Mouse (Mus musculus) embryonic fibroblast, embryonic 13.5 days (primary cell): Measurements from ENCODE around the gene 1700037C18Rik. TPM values are rescaled to one million over a fixed set of nuclear protein-coding genes. Genes with fewer than 3 reads are reported as not detected.

Source experiments
- H3K27ac ChIP-seq: 2 replicates; pipeline ENCODE4 v1.5.1; 2012; ENCODE audit warnings: low read length, control low read depth, inconsistent platforms; ENCODE audit not compliant: insufficient read depth
- H3K4me1 ChIP-seq: 2 replicates; pipeline ENCODE4 v1.6.1; 2011; ENCODE audit warnings: low read length; ENCODE audit not compliant: control insufficient read depth, insufficient read depth
- H3K4me3 ChIP-seq: 2 replicates; pipeline ENCODE4 v1.5.1; 2011; ENCODE audit warnings: mild to moderate bottlenecking, control low read depth, low read length; ENCODE audit not compliant: insufficient read depth
- CTCF ChIP-seq: IDR thresholded peaks from 2 replicates; pipeline ENCODE4 v1.5.1; 2011; ENCODE audit warnings: mild to moderate bottlenecking, control low read depth, low read length, moderate library complexity, borderline replicate concordance; ENCODE audit not compliant: insufficient read depth
- POLR2A ChIP-seq: IDR thresholded peaks from 2 replicates; pipeline ENCODE4 v1.6.1; 2011; ENCODE audit warnings: low read depth, mild to moderate bottlenecking, control low read depth, low read length, moderate library complexity
- polyA plus RNA-seq: library from polyadenylated mRNA; stranded (reverse); fragments of >200 nt; gene quantifications from 2 replicates; pipeline ENCODE4 v1.2.4, GENCODE M21; 2011; ENCODE audit warnings: low read depth; ENCODE audit not compliant: missing spikeins, insufficient read length

Gene 1700037C18Rik
- polyA plus RNA-seq: 1.6 and 2.0 TPM in 2 replicates

- no peaks in the 10 kb centered on the region; the same call in 1 of the 2 replicates for H3K4me1 ChIP-seq
- H3K27ac ChIP-seq: no peak within 1 kb of the TSS
- H3K4me3 ChIP-seq: peak within 1 kb of the TSS; percentile 59
- TF ChIP-seq CTCF (peak; percentile 95), POLR2A (peak; percentile 80)
These were observed at the start of gene 1700037C18Rik, which contains the start of gene Cluap1 for GRCm38 (mm10) chr16:3908537-3909111. Gene 1700037C18Rik (minus strand): TSS chr16:3908689. Gene Cluap1 (plus strand): TSS chr16:3908801.

DNA sequence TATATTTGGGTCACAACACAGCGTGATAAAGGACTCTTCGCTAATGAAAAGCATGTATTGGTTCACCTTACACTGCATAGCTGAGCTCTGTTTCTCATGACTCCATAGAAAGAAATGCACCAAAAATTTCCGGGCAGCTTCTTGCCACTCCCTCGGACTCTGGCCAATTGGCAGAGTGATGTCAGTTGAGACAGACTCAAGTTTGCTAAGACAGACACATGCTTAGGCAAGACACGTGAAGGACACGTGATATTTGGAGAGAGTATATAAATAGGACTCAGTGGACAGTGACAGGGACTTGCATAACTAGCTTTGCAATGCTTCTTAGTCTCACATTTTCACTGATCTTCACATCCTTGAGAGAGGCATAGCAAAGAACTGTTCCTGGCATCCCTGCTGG lies 47.9 kb upstream of the 1700037C18Rik start:
- peaks cover 9% of the 10 kb centered on the region for H3K4me1 ChIP-seq
- H3K4me3 ChIP-seq: no peak overlapping the region
- H3K27ac ChIP-seq: peak overlapping the region; percentile 66
- TF ChIP-seq POLR2A (no peak), CTCF (no peak)

DNA sequence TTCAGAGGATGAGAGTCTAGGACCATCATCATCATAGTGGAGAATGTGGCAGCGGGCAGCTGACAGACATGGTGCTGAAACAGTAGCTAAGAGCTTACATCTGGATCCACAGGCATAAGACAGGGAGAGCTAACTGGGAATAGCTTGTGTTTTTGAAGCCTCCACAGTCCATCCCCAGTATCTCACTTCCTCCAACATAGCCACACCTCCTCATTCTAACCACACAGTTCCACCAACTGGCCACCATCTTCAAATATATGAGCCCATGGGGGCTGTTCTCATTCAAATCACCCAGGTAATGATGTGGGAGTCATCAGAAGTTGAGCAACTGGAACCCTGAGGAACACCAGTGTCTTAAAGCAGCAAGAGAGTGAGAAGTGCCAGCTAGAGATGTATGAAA lies 42.7 kb upstream of the 1700037C18Rik start:
- H3K4me3 ChIP-seq: no peak overlapping the region
- H3K4me1 ChIP-seq: peaks cover 3% of the 10 kb centered on the region
- no peak overlapping the region for H3K27ac ChIP-seq
- no peak for TF ChIP-seq POLR2A

DNA sequence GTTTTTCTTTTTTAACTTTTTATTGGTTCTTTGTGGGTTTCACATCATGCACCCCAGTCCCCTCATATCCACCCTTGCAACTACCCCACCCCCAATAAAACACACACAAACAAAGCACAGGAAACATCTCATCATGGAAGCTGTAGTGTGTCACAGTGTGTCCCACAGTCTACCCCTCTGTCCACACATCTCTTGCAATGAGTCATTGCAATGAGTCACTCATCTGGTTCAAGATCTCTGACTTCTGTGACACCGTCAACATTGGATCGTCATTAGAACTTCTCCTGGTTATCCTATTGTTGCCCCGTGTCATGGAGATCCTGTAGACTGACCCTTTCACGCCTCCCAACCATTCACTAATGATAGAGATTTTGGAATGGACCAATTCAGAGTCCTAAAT lies 26.2 kb upstream of the 1700037C18Rik start:
- TF ChIP-seq POLR2A: no peak
- TF ChIP-seq CTCF: no peak
- Histone ChIP-seq H3K4me1 (peaks cover 5% of the 10 kb centered on the region; the same call in 1 of the 2 replicates), H3K27ac (no peak overlapping the region)

DNA sequence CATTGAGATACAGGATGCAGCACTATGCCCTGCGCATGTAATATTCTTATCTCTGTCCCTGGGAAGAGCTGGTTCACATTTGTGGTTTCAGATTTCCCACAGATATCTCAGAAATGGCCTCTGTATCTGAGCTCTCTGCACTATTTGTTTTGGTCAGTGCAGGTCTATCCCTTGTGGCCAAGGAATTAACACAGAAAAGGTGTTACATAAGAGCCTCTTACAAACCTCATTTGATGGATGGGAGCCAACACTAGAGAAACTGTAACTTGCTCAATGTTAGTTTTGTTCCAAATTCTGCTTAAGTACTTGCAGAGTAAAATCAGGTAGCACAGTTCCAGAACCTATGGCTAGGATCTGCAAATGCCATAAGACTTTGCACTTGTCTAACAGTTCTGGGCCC lies 25.6 kb upstream of the 1700037C18Rik start:
- H3K4me1 ChIP-seq: peaks cover 5% of the 10 kb centered on the region; the same call in 1 of the 2 replicates
- H3K27ac ChIP-seq: no peak overlapping the region
- H3K4me3 ChIP-seq: no peak overlapping the region
- TF ChIP-seq POLR2A (no peak), CTCF (no peak)

More for the DNA sequence above, 26.2 kb upstream of the 1700037C18Rik start:
- no peak overlapping the region for H3K4me3 ChIP-seq

GRCm38 (mm10) chr16:3933536-3933935 lies 25.0 kb upstream of the 1700037C18Rik start:
- H3K4me1 ChIP-seq: peaks cover 5% of the 10 kb centered on the region; the same call in 1 of the 2 replicates
- TF ChIP-seq CTCF: no peak
- no peak for TF ChIP-seq POLR2A
- H3K27ac ChIP-seq: no peak overlapping the region
- no peak overlapping the region for H3K4me3 ChIP-seq

DNA sequence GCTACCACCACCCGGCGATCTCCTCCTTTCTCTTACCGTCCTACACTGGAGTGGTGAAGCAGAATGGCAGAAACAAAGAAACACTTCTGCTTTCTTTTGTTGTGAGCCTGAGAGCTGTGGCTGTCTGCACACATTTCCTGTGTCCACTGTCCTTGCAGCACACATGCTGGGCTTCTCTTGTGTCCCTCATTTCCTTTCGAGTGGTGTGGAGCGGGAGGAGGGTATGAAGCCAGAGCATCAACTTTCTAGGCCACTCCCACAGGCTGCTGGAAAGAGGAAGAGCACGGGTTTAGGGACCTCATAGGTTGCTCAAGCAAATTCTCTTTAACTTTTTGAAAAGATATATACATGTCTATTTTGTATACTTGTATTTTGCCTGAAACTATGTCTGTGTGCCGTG lies 20.7 kb upstream of the 1700037C18Rik start:
- H3K4me3 ChIP-seq: no peak overlapping the region
- H3K27ac ChIP-seq: no peak overlapping the region
- no peak for TF ChIP-seq POLR2A
- TF ChIP-seq CTCF: no peak
- H3K4me1 ChIP-seq: peaks cover 5% of the 10 kb centered on the region

- Histone ChIP-seq H3K27ac (no peak overlapping the region), H3K4me1 (peaks cover 5% of the 10 kb centered on the region), H3K4me3 (no peak overlapping the region)
- TF ChIP-seq POLR2A (no peak), CTCF (no peak)
These were observed 20.1 kb upstream of the 1700037C18Rik start for GRCm38 (mm10) chr16:3928582-3928981.

GRCm38 (mm10) chr16:3923966-3924365 lies 15.5 kb upstream of the 1700037C18Rik start:
- Histone ChIP-seq H3K4me1 (peaks cover 7% of the 10 kb centered on the region), H3K4me3 (no peak overlapping the region), H3K27ac (peak overlapping the region; percentile 83)
- TF ChIP-seq POLR2A (0 out of 2 replicates have a peak, but pooled peaks have one; percentile 16), CTCF (no peak)

GRCm38 (mm10) chr16:3923515-3923914 lies 15.0 kb upstream of the 1700037C18Rik start:
- Histone ChIP-seq H3K4me1 (peaks cover 7% of the 10 kb centered on the region), H3K27ac (peak overlapping the region; percentile 71), H3K4me3 (no peak overlapping the region)
- no peak for TF ChIP-seq POLR2A
- TF ChIP-seq CTCF: no peak
